Mouse (Mus musculus) heart, adult 18-20 months (tissue): ENCODE data around the gene Taf3. TPM values are rescaled to one million over a fixed set of nuclear protein-coding genes. Genes with fewer than 3 reads are reported as not detected.

ENCODE experiments used
- DNase-seq, 2 experiments: peaks; one replicate each; pipeline ENCODE4 v3.0.0; 2021 to 2022; ENCODE audit warnings: mixed read lengths in 1 of 2
- total RNA-seq, 2 experiments: library from RNA; stranded (reverse); gene quantifications; 2 replicates each; pipeline ENCODE4 v1.2.3; 2021

Gene Taf3
- total RNA-seq, 2 experiments from 2014 or later: 8.2 to 8.4 TPM

DNA sequence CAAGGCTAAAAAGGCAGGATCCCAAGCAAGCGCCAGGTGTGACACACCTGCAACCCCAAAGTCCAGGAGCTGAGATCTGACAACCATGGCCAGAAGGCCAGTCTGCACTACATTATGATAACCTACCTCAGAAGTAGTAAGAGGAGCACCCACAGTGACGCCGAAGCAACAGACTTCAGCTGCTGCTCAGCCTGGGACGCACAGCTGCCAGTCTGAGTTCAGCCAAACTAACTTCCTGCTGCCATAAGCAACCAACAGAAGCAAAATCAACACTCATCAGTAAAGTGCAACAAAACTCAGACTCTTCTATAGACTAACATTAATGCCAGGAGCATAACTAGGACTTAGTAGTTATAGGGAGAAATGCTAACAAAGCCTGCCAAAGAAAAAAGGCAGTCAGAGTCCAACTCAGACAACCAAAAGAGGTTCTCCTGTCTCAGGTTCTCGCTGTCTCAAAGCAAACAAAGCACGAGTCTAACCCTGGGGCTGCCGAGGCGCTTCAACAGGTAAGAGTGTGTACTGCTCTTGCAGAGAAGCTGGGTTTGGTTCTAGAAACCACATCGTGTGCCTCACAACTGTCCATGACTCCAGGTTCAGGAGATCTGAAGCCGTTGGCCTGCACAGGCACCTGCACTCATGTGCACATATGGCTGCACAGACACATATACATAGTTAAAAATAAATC, 33.3 kb downstream of the Taf3 start:
- no peak for DNase-seq

DNA sequence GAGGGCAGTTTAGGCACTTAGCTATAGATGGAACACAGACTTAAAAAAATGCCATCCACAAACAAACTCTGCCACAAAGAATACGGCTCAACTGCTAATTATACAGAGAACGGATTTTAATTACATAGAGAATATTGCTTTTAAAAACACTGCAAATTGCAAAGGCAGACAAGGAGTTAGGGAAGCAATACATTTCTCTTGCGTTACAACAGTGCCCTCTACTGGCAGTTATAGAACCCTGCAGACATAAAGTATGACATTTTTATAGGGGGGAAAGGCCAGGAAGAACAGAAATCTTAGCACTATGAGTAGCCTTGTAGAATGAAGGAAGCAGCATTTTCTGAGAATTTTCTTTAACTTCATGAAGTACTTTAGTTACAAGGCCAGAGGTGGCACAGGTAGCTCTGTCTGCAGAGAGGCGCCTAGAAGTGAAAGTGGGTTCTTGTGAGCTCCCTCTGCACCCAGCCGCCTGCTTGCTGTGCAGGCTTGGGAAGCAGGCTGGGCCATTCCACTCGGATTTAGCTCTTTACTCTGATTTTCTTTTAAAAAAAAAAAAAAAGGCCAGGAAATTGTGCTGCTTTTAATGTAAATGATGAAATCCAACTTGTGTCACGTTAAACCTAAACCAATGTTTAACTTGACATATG, 38.0 kb downstream of the Taf3 start:
- DNase-seq: peak; percentile 31 to 38

DNA sequence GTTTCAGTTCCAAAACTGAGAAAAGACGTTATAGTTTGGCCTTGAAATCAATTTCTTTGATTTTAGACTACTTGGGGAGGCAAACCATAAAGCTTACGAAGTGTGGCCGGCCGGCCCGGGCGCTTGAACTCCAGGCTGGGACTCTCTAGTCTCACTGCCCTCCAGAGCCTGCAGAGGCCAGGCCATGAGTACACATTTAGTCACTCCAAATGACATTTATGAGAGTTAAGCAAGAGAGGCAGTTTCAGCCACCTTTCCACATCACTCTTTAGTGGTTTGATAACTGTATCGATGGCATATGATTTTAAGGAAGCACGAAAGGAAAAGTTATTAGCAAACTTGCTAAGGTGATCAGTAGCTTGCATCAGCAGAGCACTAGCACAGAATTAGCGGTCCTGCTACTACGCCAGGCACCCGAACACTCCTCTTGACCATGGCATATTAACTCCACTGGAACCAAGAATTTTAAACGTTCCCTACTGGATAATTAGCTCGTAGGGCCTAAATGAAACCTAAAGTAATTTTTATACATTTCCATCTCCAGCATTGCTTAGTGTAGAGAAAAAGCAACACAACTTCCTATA, 38.6 kb downstream of the Taf3 start:
- no peak for DNase-seq

DNA sequence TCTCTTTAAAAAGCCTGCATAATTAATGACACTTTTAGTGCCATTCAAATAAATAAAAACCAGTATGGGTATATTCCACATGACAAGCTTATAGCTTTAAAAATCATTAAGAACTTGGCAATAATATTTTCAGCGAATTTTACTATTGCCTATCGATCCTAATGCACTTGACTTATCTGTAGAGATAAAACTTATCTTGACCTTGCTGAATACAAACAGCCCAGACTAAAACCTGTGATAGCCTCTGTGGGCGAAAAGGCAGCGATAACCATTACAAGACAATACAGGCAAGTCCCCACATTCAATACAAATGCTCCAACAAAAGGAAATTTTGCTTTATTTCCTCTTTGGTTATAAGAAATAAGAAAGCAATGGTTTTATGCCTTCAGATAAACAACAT, 39.8 kb downstream of the Taf3 start:
- DNase-seq: no peak

DNA sequence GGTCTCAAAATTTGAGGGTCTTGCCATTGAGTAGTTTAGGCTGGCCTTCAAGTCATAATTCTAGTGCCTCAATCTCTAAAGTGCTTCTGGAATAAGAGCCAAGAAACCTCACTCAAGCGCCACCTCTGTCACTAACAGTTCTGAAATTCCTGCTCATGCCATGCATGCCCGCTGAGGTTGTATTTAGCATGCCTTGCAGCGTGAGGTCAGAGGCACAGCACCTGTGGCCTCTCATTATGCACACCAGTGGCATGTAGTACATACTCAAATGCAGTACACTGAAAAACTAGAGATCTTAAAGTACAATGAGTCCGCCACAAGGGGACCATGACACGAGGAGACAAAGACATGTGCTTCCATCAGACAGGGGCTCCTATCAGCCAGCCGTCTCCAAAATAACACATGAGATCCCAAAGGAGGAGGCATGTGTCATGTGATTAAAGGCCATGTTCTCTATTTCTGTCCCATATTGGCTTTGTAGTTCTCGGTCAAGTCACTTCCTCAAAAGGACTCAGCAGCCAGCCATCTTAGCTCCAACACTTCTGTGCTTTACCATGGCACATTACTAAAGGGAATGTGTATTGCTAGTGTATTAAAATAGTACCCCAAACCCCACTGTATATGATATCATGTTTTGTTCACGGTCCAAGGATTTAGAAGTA, 43.3 kb downstream of the Taf3 start:
- peak in 1 of 2 experiments; percentile 25 for DNase-seq

DNA sequence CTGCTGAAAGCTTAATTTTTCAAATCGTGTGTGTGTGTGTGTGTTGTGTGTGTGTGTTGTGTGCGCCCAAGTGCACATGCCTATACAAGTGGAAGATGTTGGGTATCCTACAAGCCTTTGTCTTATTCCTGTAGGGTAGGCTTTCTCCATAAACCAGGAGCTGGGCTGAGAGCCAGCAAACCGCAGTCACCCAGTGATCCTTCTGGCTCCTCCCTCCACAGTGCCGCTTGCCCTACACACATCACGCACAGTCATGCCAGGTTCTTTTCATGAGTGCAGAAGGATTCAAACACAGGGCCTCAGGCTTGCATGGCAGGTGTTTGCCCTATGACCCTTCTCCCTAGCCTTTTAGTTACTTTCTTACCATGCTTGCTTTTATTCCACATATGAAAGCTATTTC, 45.0 kb downstream of the Taf3 start:
- peak; percentile 14 to 33 for DNase-seq

DNA sequence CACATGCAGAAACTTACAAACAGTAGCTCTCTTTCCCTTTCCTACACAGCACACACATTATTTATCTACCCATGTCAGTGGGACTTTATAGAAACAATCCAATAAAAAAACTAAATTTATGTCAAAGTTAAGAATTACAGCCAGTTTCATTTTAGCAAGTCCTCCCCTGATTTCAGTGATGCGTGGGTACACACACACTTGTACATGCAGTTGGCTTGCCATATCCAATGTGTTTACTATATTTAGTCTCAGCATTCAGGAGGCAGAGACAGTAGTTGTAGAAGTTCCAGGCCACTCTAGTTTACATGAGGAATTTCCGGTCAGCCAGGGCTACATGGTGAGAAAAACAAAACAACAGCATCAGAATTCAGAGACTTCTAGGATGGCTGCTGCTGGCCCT, 46.8 kb downstream of the Taf3 start:
- DNase-seq: no peak

DNA sequence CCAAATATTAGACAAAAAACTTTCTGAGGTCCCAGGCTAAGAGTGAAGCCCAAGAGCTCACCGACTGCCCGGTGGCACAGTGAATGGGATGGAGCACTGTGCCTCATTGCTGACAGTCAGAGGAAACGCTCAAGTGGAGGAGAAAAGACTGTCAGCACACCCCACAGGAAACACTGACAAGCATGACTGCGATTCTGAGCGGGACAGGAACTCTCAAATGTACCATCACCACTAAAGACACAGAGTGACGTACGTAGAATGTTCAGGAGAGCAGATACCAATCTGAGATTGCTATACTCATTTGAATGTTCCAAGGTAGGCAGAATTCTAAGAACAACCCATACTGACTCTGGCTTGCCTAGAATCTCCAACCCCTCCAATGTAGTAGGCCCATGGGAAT, 50.9 kb downstream of the Taf3 start:
- DNase-seq: no peak

DNA sequence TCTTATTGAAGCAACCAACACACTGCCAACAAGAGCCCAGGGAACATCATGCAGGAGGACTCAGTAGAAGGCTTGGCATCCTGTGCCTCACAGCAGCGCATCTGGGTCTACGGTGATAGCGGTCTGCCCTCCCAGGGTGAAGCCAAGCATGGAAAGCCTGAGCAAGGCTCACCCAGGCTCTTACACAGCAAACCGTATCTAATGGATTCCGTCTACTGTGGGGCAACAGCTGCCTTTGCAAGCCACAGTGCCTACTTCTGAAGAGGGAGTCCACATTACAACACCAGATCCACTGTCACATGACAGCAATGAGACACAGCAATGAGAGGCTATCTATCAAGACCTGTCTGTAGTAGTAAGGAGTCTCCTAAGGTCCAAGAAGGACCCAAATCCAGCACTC, 52.3 kb downstream of the Taf3 start:
- no peak for DNase-seq

DNA sequence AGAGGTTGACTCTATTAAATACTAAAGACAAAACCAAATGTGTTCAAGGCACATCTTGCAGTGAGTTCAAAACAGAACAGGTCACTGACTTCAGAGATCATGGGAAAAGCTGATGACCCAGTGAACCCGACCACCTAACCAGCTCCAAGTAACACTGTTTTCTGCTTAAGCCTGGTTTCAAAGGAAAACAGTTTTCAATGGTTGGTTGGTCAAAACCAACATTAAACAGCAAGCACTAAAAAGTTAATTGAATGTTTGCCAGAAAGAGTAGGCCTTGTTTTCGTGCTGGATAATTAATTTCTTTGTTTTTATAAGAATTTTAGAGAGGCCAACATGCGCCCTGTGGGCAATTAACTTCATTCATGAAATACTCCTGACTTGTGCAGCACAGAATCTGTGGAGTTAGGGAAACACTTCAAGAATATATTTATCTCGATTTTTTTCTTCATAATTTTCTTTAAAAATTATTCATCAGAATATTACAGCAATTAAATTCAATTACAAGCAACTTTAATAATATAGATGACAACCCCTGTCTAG, 57.6 kb downstream of the Taf3 start:
- DNase-seq: no peak

DNA sequence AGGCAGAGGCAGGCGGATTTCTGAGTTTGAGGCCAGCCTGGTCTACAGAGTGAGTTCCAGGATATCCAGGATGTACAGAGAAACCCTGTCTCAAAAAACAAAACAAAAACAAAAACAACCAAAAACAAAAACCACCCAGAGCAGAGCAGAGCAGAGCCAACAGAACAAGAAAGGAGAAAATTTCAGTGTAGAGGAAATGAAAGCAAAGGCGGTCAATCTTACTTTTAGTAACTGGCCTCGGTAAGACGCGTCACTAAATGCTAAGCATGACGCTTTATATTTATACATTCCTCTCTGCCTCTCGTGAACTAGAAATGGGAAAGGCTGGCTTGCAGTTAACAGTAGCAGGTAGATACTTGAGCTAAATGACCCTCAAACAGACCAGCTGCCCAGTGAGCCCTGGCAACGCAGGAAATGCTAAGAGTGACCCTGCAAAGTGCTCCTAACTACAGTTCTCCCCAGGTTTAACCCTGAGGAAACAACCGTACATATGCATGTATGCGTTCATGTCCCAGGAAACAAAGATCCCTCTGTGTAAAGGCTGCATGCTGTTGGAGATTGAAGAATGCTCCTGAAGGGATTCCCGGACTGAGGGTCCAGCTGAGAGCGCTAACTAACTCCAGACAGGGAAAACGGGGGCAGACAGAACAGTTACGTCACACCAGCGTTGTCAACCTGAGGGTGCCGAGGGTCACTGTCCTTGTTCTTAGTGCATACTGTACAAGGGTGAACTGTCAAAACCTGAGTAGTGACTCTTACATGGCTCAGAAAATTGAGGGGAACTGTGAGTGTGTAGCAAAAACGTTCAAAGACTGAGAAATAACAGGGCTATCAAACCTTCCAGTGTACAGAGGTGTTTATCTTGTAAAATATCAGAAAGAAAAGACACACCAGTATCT, 58.5 kb downstream of the Taf3 start:
- DNase-seq: no peak

DNA sequence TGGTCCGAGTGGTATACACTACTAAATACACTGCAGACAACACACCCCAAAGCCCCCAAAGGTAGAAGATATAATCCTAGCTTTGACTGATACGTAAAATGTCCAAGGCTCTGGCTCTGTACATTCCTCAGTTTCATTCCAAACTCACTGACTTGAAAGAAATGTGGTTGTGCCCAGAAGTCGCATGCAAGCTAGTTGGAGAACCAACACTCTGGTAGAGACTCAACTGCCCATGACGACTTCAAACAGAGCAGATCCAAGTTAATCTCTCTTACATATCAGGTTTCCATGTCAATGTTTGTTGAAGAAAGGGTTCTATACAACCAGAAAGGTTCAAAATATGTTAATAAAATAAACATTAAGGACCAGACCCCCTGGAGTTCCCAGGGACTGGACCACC, 60.1 kb downstream of the Taf3 start:
- no peak for DNase-seq

DNA sequence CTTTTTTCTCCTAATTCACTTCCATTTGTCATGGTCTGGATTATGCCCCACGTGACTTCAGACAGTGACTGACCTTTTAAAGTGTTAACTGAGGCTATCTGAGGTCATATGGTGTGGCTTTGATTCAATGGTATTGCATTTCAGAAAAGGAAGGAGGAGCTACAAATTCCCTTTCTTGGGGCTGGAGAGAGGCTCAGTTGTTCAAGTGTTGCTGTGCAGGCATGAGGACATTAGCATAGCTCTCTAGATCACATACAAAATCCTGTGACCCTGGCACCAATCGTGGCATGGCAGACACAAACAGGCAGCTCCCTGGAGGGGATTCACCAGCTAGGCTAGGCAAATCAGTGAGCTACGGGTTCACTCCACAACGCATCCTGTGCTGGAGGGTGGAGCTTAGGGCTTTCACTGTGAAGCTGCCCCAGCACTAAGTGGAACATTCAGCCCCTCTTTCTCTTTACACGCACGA, 62.4 kb downstream of the Taf3 start:
- peak; percentile 22 to 33 for DNase-seq

DNA sequence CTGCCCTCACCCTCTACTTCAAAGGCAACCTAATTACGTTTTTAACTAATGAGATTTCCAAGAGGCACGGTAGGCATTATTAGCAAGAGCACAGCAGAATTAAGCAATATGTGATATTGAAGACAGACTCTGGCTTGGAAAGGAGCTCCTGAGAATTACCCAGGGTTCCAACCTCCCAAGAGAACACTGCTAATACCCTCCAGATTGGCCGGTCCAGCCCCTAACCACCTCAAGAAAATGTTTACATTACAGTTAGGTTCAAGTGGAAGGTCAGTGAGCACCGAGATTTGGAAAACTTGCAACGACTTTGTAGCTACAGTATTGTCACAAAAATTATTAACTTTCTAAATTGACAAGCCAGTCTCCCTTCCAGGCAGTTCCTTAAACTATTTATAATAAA, 66.0 kb downstream of the Taf3 start:
- DNase-seq: no peak

DNA sequence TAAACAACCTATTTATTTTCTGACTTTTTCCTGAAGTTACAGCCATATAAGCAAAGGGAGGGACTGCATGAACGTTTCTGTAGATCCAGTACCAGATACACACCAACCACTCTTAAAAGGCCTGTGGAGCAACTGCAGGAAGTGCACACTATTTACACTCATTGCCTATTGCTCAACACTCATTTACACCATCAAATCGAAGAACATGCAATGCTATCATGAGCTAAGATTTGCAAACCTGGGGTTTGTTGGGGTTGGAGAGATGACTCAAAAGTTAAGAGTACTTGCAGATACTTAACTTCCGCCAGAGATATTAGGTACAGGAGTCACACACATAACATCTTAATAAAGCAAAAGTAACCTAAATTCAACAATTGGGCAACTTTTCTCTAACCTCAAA, 76.5 kb downstream of the Taf3 start:
- no peak for DNase-seq

DNA sequence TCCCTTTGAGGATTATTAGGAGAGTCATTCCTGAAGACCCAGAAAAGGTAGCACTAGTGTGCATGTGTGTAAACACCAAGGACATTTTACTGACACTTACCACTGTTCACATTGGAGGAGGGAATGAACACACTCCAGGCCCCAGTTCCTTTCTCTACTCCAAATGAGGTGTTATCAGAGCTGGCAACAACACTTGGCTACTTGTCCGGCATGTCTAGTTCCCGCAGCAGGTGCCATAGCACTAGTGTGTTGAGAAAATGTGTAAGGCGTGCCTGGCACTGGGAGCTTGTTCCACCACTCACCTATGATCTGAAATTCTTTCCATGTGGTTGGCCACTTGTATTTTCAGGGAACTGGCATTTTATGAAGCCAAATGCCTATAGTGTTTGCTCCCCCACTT, 77.8 kb downstream of the Taf3 start:
- DNase-seq: peak; percentile 60 to 78

DNA sequence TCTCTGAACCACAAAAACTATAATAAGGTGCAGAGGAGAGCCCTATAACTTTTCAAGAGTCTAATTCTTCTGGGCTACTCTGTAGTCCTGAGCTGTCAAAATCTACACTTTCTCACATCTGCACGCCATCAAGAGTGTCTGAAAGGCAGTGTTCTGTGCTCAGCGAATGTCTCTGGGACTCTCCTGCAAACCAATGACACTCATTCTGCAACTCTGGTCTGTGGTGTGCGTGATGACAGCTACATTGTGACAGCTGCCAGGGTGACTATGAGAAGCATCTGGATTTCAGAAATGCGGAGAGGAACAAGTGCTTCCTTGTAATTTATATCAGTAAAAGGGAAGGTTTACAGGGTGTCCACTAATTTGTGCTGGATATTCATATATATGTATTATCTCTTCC, 78.2 kb downstream of the Taf3 start:
- DNase-seq: peak; percentile 29 to 43

DNA sequence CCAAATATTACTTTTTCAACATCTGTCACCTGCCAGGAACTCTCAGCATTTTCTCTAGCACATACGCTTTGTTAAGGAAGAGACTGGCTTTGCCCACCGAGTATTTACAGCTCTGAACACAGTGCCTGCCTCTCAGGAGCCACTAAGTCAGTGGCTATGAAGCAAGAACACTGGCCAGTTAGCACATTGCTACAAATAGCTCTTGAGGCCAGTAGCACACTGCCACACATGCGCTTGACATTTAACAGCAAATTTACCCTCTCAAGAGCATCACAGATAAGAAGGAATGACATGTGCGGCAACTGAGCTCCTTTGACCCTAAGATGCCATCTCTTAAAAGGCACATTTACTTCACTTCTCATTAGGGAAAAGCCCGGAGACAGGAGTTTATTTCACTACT, 78.7 kb downstream of the Taf3 start:
- DNase-seq: peak; percentile 37 to 51

DNA sequence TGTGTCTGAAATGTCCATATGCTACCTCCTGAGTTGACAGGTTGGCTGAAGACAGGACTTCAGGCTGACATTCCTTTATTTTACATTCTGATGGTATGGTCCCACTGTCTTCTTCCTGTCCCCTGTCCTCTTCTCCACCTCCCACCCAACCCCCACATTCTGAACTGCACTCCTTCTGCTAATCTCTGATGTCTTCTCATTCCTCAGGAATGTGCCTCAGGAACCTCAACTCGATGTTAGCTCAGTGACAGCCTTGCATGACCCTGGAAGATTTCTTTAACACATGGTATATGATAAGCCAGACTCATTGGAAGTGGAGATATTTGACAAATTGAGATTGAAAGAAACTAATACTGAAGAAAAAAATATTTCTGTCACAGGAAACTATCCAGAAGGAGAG, 81.8 kb downstream of the Taf3 start:
- no peak for DNase-seq

DNA sequence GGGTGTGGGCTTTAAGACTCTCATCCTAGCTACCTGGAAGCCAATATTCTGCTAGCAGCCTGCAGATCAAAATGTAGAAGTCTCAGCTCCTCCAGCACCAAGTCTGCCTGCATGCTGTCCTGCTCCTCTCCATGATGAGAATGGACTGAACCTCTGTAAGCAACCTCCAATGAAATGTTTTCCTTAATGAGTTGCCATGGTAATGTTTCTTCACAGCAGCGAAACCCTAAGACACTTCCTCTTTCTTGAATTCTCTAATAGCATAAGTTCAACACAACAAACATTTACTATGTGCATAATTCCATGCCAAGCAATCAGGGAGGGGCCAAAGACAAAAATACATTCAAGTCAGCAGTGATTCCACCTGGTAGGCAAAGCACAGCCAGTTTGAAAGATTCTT, 82.8 kb downstream of the Taf3 start:
- no peak for DNase-seq

DNA sequence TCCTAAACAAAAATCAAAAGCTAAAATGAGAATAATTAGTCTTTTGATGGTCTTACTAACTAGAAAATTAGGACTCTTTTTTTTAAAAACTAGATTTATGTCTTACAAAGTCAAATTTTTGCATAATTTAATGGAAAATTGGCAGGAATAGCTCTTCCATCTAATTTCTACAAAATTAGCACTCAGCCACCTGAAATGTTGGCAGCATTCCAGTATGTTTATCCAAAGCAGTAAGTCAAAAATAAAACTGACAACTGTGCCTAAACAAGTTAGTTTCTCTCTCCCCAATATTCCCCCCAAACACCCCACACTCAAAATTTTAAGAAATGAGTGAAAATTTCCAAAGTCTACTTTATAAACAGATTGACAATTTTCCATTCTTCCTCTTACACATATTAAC, 85.5 kb downstream of the Taf3 start:
- DNase-seq: no peak

DNA sequence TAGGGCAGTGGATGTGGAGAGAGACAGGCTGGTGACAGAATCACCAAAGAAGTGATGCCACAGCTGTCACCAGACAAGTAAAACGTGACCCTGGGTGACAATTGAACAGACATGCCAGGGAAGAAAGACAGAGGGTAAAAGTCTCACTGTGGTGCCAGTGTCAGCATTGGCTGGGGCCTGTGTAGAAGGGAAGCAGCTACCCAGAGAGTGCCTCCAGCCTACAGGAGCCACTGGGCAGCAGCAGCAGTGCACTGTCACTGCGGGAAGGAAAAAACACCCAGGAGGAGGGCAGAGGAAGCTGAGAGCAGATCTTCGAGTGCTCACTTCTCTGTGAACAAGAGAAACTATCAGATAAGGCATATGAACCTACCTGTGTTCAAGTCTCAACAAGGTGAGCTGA, 86.7 kb downstream of the Taf3 start:
- DNase-seq: no peak
